Mouse (Mus musculus): ENCODE results near the gene Cog6. TPM values are rescaled to one million over a fixed set of nuclear protein-coding genes. Genes with fewer than 3 reads are reported as not detected.
A peak's percentile ranks its signal among the peaks of the same experiment; 100 is the strongest.

The Cog6 gene
- total RNA-seq, 2 experiments from 2014 or later = 42.5 to 47.2 TPM

- no peak for DNase-seq (ENCODE audit: low spot score)
These were observed 53.6 kb downstream of the Cog6 start for GRCm38 (mm10) chr3:52963441-52963840.

DNA sequence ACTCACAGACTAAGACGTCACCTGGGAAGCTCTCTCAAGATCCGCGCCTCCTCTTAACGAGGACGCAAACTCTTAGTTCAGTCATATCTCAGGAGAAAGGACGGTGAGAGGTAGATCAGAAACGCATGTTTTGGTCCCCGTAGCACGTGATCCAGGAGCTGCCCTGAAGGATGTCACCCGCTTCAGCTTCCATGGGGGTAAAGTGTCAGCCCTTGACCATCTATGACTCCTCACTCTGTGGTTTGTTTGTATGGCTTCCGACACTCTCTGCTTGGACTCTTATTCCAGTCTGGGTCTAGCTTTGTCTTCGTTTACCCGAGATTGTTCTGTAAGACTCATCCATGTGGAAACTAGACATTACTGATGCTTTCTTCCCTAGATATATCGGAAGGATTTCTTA lies 54.6 kb downstream of the Cog6 start:
- no peak for DNase-seq (ENCODE audit: low spot score)

GRCm38 (mm10) chr3:52961661-52962060 lies 55.4 kb downstream of the Cog6 start:
- no peak for DNase-seq (ENCODE audit: low spot score)

- no peak for DNase-seq (ENCODE audit: low spot score)
These were observed 56.1 kb downstream of the Cog6 start for GRCm38 (mm10) chr3:52960951-52961350.

- no peak for DNase-seq (ENCODE audit: low spot score)
These were observed 58.5 kb downstream of the Cog6 start for GRCm38 (mm10) chr3:52958444-52959120.

DNA sequence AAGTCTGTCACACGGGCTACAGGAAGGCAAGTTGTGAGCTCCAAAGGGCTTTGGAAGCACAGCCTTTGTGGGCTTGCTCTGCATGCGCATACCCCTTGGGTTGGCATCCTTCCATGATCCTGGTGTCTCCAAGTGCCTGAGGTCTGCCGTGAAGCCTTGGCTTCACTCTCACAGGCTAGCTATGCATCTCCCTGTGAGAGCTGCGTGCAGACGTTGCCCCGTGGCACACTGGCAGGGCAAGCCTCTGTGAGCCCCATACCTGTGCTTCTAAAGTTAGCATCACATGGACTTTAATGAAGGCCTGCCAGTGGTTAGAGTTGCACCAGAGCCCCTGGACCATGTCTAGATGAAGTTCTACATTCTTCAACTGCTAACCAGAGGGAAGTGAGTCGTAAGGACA lies 59.2 kb downstream of the Cog6 start:
- no peak for DNase-seq (ENCODE audit: low spot score)

DNA sequence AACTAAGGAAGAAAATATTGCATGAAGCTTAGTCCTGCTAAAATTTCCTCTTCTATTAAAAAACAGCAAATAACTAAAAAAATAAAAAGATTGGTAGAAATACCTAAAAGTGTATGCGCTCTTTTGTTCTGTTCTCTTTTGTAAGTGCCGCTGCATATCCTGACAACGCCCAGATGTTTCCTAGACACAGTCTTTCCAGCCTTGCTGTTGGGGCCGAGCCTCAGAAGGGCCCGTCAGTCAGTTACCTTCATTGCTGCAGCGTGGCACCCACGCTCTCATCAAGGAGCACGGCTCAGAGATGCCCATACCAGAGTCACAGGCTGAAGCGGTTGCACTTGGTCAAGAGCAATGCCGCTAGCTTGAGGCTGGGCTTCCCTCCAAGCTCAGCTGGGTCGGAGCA lies 60.8 kb downstream of the Cog6 start:
- no peak for DNase-seq (ENCODE audit: low spot score)

GRCm38 (mm10) chr3:52955481-52956019 lies 61.5 kb downstream of the Cog6 start:
- DNase-seq (ENCODE audit: low spot score) = no peak

GRCm38 (mm10) chr3:52954656-52955055 lies 62.4 kb downstream of the Cog6 start:
- DNase-seq (ENCODE audit: low spot score) = peak; percentile 44

GRCm38 (mm10) chr3:52953831-52954230 lies 63.2 kb downstream of the Cog6 start:
- DNase-seq (ENCODE audit: low spot score) = peak; percentile 9

DNA sequence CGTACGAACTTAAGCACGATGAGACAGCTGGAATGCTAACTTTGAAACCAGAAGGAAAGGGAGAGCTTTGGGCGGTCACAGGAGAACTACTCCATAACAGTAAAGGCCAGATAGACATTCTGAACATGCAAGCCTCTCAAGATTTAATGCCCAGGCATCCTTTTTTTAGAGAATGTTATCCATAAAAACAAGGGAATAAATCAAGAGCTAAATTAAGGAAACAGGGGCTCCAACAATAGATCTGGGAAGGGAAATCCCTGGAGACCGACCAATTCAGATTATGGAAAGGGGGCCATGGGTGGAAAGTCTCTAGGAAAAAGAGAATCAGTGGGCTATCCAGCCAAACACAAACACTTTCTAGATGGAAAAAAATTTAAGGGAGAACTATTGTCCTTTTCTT lies 68.2 kb downstream of the Cog6 start:
- DNase-seq (ENCODE audit: low spot score) = no peak

GRCm38 (mm10) chr3:52947444-52947843 lies 69.6 kb downstream of the Cog6 start:
- no peak for DNase-seq (ENCODE audit: low spot score)

DNA sequence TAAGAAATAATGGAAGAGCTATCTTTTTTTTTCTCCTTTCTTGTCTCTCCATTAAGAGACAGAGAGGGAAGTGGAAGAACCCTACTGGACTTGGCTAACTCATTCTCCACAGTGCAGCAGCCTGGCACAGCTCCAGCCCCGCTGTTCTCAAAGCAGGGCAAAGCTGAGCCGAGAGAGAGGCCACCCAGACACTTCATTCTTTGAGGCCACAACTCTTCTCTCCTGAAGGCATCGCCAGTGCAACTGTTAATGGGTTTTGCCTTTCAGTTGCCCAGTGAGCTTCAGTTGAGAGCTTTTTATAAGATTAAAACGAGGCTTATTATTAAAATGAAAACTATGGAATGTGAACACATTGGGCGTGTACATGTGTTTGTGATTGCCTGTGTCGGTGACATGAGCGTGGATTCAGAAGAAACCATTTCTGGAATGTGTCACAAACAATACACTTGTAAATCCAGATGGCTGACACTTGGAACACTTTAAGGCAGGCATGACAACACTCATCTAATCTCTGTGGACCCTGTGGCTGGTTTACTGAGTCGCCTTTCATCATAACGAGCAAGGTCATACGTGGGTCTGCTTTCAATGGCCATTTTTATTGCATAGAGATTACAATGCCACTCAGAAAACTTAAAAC lies 76.1 kb downstream of the Cog6 start:
- peak; percentile 16 for DNase-seq (ENCODE audit: low spot score)

GRCm38 (mm10) chr3:52938398-52938797 lies 78.6 kb downstream of the Cog6 start:
- peak; percentile 7 for DNase-seq (ENCODE audit: low spot score)

- no peak for DNase-seq (ENCODE audit: low spot score)
These were observed 79.2 kb downstream of the Cog6 start for GRCm38 (mm10) chr3:52937739-52938306.

DNA sequence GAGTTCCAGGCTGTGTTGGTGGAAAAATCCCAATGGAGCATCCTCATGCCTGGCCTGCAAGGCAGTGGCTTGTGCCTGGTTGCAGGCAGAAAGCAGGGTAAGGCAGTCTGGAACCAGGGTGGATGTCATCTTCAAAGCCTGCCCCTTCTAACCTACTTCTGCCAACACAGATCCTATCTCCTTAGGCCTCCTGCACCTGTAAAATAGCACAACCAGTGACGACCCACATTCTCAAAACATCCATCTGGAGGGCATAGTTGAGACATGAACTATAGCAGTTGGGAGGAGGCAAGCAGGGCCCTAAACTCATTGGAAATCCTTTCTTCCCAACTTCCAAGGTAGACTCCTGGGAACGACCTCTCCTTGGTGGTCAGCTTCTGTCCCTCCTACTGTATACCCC lies 85.1 kb downstream of the Cog6 start:
- DNase-seq (ENCODE audit: low spot score) = no peak

Other genes with a start within 250 kb of the Cog6 start
- 10 to 100 TPM in 1 of 2 experiments, 1 to 10 TPM in 1; 7.7 to 10.6 TPM for gene Lhfp, start 24.3 kb upstream of the Cog6 start, total RNA-seq (2021)

All from gastrocnemius, adult 18-20 months (tissue).